Mouse (Mus musculus): ENCODE measurements around the gene Slc22a16.
"Not testable (repeated sequence)": the region's sequence is repeated elsewhere in the genome, so short reads cannot be mapped to it uniquely, and the experiment has no call there.

Slc22a16 gene

DNA sequence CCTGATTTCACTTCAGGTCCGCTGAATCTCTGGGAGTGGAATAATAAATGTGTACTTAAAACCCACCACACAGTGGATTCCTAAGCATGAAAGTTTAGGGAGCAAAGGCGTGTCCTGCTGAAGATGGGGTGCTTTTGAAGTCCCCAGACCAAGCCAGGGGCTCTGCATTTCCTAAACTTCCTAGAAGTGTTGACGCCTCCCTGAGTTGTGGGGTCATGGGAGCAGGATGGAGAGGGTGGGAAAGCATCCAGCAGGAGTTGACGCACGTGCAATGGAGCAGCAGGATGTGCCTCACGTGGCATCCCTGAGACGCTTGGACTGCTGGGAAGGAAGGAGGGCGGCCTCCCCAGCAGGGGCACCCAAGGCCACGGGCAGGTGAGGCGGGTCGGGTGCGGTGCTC, at the start of gene Slc22a16:
Gene Slc22a16, plus strand, starts transcription at position 301 of the 400 bp plus-strand sequence.
- DNase-seq, result no peak

DNA sequence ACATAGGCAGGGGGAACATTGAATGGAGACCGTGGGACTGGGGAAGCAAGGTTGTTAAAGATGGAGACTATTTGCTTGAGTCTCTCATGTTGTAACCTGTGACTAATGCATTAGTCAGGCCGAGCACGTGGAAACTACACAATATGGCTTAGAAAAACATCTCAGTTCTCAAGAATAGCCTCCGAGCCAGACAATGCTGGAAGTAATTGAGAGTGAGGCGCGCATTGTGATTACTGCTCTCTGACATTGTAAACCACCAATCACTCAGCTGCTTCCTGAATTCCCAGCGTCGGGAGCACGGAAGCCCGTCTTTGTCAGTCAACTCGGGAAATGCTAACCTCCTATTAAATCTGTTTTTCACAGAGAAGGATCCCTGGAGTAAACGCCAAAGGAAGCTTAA, 48.6 kb upstream of the Slc22a16 start:
- no peak for DNase-seq

DNA sequence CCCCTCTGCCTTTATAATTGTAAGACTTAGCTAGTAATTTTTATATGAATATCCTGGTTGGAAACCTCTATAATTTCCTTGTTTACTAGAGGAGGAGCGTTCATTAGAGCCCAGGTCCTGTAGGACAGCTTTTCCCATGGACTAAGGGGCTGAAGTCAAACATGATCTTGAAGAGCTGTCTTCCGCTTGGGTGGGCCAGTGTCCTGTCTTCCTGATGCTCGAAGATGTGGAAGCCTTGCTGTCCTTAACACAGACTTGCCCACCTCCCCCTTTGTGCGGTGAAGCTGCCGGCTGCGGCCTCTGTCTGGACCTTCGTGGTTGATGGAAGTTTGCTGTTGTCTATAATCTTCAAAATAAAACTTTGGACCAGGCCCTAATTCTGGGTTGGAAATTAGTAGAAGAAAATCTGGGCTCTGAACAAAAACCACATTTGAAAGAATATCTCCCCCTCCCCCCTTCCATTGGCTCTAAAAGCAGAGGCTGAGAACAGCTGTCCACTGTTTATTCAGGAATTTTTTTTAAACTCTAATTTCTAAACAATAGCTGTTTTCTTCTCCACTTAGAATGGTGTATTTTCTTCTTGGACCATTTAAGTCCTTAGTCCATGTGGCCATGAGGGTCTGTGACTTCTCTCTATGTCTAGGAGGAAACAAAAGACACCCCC, 46.7 kb upstream of the Slc22a16 start:
- DNase-seq, result no peak

DNA sequence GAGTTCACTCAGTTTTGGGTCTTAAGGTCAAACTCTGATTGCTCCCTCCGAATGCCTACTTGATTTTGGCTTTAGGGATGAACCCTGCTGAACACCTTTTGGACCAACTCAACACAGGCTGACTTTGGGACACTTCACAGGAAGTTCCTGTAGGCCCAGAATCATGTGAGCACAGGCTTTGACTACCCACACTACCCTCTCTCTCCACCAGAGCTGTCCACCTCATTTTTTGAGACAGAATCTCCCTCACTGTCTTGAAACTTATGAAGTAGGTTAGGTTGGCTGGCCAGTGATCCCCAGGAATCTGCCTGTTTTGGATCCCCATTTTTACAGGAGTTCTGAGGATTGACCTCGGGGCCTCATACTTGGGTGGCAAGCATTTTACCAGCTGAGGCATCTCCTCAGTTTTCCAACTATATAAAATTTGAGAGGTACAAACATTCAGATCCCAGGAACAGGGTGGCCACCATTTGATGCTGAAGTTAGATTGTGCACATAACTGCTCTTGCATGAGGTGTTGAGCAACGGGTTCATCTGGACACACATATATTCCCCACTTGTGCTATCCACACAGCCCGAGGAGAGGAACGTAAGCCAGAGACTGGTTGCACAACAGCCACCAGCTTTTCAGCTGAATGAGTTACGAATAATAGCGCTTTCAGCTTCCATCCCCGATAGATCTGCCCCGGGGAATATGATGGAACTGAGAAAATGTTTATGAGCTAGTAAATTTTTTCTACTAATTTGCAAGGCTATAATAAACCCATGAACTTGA, 45.9 kb upstream of the Slc22a16 start:
- DNase-seq, result no peak

DNA sequence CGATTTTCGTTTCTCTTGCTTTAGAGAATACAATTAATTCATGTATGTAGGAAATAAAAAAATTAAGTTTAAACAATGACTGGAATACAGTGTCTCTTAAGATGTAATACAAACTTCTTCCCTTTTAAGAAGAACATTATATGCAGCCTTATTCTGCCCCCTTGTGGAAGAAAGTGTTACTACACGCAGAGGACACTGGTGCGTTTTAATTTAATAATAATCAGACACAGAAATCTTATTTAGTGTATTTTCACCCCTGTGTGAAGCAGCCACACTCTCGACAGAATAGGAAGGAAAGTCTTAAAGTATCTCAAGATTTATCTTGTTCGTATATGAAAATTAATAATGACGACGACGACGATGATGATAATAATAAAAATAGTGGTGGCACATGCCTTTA, 45.1 kb upstream of the Slc22a16 start:
- DNase-seq, result peak; percentile 83

DNA sequence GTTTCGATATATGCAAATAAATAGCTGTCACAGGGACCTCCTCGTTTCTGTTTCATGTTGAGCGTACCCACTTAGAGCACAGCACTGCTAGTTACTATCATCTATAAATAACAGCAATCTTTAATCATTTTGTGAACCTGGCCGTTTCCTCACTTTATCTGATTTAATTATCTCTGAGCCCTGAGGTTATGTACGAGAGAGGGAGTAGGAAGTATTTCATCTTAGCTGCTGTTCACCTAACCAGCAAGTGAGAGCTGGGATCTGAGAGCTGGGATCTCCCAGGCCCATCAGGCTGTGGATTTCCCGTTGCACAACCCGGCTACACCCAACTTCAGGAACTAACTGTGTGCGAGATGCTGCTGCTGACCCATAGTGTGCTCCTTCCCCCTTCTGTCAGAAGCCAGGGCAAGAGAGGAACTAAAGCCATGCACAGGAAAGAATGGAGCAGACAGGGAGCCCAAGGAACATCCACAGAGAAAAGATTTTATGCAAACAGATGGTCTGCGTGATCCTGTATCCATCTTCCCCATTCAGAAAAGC, 44.5 kb upstream of the Slc22a16 start:
- no peak for DNase-seq

DNA sequence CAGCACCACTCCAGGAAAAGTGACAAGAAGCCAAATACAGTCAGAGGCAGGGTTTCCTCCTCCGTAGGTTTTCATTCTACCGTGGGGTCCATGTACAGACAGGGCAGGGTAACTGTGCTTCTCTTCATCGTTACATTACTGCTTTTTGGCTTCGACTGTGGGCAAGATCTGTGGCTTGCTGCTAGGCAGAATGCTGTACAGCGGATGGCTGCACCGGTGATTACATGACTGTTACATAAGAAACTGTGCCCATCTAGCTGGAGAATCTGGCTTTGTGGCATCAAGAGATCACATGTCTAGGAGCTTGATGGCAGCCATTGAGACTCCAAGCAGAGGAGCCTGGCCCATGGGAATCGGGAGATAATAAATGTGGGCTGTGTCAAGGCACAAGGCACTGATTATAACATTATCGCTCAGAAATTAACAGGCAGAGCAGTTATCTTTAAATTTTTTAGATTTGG, 43.8 kb upstream of the Slc22a16 start:
- no peak for DNase-seq

DNA sequence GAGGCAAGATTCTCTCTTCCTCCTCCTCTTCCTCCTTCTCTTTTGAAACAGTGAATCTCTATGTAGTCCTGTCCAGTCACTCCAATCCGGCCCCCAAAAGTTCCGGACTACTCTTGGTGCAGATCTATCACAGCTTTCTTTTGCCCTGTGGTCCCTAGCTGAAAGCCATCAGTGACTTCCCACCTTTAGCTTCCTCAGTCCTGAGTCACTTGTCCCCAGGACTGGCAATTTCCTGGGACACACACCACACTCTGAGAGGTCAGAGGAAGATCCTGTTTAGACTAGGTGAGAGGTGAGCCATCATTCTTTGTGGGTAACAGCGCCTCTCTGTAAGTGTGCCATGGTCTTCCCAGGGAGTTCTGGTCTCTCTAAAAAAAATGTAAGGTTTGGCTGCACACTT, 43.1 kb upstream of the Slc22a16 start:
- DNase-seq, result no peak

DNA sequence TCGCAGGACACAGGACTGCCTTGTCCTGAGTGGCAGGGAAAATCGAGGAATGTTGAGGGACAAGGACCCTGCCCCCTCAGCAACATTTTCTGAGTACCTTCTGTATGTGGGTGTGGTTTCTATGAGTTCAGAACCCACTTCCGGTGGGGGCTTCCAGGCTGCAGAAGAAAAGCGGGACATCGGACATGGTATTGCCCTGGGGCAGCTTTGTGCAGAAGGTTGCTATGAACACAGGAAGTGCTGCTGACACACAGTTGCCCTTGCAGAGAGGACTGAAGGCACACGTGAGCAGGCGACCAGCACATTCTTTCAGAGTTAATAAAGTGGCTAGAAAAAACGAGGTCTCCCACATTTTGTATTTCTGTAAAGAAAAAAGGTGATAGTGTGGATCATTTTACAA, 42.6 kb upstream of the Slc22a16 start:
- DNase-seq, result no peak

DNA sequence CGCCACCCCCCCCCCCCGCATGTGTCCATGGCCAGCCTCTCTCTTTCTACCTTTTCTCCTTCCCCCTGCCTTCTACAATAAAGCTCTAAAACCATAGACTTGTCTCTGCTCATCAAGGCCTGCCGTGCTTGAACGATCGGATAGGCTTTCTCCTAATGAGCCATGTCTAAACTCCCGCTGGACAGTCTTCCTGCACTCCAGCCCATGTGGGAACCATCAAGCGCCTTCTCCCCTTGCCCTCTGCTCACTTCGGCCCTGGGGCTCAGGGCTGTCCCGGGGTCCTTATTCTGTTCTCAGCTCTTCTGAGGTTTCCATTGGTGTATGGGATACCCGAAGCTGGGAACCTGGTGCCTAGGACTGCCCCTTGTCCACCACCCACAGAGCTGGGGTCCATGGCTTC, 41.5 kb upstream of the Slc22a16 start:
- no peak for DNase-seq

DNA sequence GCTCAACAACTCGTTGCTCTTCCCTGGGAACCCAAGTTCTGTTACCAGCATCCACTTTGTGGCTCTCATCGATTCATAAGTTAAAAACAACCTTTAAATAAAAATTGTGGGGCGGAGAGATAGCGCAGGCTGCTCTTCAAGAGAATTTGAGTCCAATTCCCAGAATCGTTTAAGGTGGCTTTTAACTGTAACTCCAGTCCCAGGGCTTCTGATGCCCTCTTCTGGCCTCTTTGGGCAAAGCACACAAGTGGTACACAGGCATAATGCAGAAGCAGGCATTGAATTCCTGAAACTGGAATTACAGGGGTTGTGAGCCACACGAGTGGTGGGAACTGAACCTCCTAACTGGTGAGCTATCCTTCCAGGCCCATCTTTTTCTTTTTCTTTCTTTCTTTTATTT, 40.5 kb upstream of the Slc22a16 start:
- no peak for DNase-seq

DNA sequence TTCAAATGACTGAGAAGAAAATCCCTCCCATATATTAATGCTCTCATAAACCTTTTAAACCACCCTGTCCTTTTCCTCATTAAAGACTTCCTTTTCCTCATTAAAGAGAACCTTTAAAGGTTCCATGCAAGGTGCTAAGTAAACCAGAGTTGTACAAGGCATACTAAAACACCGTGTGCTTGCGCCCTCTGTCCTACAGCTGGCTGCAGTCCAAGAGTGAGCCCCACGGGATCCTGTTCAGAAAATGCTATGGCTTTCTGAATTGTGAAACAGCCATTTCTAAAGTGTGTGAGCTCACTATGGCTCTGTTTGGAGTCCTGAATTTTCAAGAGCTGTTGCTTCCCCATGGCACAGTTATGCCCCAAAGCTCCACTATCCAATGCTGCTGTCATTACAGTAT, 39.5 kb upstream of the Slc22a16 start:
- DNase-seq, result no peak

DNA sequence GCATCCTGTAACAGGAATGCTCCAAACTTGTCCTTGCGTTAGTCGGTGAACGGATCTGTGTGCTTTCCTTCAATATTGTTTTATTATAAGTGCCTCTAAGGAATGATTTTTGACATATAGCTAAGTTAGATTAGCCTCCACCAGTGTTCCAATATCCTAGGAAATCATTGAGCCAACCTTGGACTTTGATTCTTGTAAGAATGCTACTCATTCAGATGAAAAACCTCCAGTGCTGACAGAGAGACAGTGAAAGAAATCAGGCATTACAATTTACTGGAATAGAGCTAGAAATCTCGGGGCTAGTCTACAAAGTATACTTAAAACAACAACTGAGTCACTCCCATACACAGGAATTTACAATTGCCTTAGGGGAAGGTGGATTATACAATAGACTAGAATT, 37.5 kb upstream of the Slc22a16 start:
- DNase-seq, result not testable (repeated sequence)

DNA sequence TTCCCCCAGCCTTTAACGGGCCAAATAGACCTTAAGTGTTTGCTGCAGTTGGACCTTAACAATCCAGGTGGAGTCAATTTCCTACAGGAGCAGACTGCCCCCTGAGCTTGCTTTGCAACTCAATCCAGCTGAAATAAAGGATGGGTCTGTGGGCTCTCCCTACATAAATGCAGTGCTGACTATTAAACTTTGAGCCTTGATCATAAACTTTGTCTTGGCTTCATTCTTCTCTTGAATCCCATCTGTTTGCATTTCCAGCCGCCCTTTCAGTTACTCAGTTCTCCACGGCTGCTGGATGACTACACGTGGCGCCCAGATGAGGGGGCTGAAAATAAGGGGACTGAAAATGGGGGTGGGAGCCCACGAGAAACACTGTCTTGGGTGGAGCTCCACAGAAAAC, 28.8 kb upstream of the Slc22a16 start:
- no peak for DNase-seq

DNA sequence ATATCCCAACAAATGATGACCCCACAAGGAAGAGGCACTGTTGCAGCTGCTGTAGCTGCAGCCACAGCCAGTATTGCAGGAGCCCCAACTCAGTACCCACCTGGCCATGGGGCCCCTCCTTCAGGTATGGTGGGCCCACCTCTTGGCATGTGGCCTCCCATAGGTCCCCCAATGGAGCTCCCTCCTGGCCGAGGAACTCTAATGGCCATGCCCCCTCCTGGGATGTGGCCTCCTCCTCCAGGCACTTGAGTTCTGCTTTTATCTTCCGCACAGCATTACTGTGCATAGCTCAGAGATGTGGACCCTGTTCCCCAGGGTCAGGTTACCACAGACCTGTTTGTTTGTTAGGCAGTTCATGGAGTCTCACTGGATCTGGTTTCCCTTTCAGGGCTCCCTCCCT, 20.8 kb upstream of the Slc22a16 start:
- DNase-seq, result no peak

DNA sequence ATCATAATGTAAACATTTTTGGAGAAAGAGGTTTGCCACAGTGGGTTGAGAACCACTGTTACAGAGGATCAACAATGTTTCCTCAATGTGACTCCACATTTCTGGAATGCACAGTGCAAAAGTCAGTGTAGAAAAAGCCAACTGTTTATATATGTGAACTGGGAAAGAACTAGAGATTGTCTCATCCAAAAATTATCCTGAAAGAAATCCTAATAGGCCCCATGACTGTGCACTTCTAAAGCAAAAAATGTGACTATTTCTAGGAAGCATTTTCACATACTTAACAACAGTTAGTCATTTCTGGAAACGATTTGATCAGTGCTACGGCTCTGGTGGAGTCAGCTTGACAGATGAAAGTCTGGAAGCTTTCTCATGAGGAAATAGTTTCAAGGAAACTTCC, 18.3 kb upstream of the Slc22a16 start:
- no peak for DNase-seq

DNA sequence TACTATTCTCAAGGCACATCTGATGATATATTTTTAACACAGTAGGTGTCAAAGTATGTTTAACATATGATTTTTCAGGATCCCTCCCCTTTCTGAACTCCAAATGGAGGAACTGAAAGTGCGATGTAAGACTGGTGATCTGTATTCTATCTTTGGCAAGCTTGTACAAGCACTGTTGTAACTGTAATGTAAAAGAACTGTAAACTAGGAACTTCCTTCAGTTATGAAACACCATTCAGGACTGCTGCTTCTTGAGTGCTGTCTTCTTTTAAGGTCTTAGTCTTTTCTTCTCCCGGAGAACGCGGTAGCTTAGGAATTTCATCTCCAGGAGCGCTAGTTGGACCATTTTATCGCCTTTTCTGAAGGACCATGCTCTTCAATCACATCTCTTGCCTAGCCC, 4.4 kb upstream of the Slc22a16 start:
- not testable (repeated sequence) for DNase-seq

DNA sequence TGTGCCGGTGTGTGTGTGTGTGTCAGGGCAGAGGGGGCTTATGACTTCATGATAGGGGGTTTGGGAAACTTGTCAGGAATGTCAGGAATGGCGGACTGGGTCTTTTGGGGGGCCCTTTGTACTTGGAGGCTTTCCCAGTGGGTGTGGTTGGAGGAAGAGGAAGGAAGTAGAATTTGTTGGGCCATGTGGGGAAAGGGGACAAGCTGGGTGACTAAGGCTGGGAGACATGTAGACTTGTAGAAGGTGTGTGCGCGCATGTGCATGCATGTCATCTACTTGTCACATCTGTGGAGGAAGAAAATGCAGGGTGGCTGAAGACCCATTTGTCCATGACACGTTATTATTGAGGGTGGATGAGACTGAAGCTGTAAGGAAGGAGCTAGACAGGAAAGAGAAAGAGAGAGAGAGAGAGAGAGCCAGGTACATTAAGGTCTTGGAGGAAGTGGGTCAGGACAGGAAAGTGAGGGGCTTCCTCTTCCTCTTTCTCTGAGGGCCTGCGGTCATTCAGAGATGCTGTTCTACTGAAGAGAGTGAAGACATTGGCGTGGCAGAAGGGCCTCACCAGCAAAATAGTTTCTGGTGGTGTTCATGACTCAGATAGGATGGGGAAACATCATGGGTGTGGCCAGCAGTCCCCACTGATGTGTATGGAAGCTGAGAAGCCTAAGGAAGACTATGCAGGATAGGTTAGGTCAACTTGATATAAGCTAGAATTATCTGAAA, 5.9 kb downstream of the Slc22a16 start:
- no peak for DNase-seq

DNA sequence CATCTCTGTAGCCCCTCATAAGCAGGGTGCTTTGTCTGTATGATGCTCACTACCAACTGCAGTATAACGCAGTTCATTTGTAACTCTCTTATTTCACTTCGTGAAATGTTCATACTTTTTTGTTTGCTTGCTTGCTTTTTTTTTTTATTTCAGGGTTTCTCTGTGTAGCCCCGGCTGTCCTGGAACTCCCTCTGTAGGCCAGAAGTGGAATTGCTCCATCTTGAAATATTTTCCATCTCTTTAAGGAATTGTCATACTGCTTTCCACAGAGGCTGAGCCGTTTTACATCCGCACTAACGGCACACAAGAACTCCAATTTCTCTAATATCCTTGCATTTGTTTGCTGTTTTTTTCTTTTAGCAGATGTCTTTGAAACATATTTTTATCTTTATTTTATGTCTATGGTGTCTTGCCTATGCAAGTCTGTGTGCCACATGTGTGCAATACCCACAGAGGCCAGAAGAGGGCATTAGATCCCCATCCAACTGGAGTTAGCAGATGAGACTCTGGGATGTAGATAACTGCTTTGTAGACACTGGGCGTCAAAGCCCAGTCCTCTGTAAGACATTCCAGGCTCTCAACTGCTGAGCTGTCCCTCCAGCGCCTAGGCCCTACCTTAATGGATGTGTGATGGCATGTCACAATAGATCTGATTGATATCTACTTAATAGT, 13.6 kb downstream of the Slc22a16 start:
- no peak for DNase-seq

DNA sequence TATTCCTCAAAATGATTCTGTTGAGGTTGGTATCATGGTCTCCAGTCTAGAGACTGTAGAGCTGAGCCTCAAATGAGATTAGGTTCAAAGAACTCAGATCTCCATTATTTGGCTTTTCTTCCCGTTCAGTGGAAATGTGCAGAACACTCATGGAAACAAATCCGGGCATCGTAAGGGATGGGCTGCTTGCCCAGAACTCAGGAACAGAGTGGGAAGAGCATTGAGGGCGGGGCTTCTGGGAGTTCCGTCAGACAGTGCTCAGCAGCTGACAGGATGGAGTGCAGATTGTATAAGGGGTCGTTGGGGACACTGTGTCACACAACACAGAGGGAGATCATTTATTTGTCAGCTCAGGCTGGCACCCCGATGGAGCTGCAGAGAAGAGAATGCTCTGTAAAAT, 22.1 kb downstream of the Slc22a16 start:
- DNase-seq, result no peak

DNA sequence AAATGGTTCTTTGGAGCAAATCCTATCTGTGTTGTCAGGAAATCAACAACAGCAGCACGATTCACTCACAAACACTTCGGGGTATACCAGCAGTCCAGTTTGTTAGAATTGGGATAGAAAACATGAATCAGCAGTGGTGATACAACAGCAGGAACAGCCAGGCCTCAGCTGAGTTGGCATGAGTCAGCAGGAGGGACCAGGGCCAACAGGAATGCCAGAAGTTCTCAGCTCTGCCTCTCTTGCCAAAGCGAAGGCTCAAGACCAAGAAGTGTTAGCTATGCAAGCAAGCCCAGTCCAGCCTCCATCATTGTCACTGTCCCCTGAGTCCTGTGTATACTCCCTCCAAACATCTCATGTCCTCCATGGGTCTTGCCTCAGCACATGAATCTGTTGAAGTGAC, 27.0 kb downstream of the Slc22a16 start:
- no peak for DNase-seq

DNA sequence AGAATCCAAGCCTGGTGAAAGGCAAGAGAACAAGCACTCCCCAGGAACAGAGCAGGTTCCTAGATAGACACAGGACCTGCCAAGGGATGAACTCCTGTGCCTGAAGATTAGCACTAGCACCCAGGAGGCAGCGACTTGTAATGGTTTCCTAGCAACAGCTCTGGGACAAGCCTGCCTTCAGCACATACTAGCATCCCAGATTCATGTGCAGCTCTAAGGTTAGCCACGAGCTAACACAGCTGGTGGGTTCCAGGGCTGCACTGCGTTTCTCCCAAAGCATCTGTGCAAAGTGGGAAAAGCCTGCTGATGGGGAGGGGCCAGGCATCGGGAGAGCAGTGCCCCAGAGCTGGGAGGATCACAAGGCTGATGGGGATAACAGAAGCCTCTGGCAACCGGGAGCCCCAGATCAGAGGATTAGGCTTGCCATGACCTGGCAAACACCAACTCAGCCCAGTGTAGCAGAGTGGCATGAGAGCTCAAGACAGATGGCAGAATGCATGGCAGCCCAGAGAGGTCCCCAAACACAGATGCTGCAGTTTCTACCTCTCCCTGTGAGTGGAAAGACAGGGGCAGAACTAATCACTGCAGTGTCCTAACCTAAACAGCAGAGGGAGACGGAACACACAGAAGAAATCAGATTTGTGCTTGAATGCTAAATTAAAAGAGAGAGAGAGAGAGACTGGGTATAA, 34.7 kb downstream of the Slc22a16 start:
- no peak for DNase-seq

DNA sequence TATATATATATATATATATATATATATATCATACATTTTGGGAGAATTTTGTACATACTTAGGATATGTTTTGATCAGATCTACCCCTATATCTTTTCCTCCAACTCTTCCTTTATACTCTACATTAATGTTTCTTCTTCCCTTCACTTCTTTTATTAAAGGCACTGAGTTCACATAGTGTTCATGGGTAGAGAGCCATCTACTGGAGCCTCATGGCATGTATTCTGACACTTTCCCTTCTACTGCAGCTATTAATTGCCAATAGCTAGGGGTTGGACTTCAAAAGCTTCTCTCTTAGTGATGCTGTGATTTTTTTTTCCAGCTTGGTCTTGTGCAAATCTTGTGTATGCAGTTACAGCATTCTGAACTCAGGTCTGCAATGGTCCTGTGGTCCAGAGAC, 47.8 kb downstream of the Slc22a16 start:
- no peak for DNase-seq

Data from cerebellum, adult 9-10 months (tissue).